Mouse (Mus musculus): ENCODE measurements around the gene Polg2.

DNA sequence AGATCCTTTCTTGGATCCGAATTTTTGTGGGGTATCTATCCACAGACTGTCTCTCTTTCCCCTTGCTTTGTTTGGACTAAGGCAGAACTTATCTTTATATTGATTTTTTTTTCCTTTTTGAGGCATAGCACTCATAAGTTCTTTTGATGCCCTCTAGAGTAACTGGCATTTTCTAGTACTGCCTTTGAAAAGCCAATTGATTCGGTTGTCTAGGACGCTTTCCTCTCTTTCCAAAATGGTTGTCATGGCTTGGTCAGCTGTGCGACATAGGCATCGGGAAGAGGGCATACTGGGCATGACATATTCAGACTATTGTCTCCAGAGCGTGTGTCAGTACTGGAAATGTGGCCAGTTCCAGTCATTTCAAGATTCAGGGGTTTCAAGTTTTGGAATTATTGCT lies 10.3 kb upstream of the Polg2 start:
- no peak for TF ChIP-seq POLR2A (IDR thresholded peaks at IDR 0.05; ENCODE audit: borderline replicate concordance, insufficient read depth, low read length)
- TF ChIP-seq CTCF (IDR thresholded peaks at IDR 0.05; ENCODE audit: borderline replicate concordance, insufficient read depth, low read depth, low read length), result no peak

All from cerebellum, adult 2 months (tissue).